Mouse (Mus musculus): ENCODE measurements around the gene Prps2. TPM values are rescaled to one million over a fixed set of nuclear protein-coding genes. Genes with fewer than 3 reads are reported as not detected.
"Not testable (repeated sequence)": the region's sequence is repeated elsewhere in the genome, so short reads cannot be mapped to it uniquely, and the experiment has no call there.

Gene Prps2
- polyA plus RNA-seq, 1 experiment from 2014 or later, result 16.8 TPM

DNA sequence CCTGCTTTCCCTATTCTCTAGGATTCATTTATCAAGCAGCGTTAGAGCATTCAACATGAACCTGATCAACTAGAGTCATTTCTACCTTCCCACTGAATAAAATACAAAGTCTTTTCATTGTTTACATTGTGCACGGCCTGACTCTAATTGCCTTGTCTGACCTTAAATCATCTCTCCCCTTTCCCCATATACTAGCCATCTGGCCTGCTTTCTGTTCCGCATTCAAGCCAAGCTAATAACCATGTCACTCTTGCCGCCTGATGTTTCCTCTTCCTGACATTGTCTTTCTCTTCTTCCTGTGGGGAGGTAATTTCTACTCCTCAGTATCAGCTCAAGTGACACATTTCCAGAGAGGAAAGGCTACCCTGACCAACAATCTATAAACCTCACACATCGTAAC lies 66.8 kb downstream of the Prps2 start:
- DNase-seq (ENCODE audit: low spot score), result no peak
- H3K27me3 ChIP-seq (ENCODE audit: insufficient read depth, poor library complexity, severe bottlenecking), result peaks cover 84% of the 10 kb centered on the region
- whole genome bisulfite sequencing, result 64% methylated on average over 5 of the region's 5 CpGs
- H3K4me3 ChIP-seq, result no peak overlapping the region
- no peaks in the 10 kb centered on the region for H3K9me3 ChIP-seq
- no peak overlapping the region for H3K27ac ChIP-seq
- H3K36me3 ChIP-seq, result no peaks in the 10 kb centered on the region
- H3K4me1 ChIP-seq (replicated peaks), result 0 out of 2 replicates have a peak, but pooled peaks cover 4% of the 10 kb centered on the region

DNA sequence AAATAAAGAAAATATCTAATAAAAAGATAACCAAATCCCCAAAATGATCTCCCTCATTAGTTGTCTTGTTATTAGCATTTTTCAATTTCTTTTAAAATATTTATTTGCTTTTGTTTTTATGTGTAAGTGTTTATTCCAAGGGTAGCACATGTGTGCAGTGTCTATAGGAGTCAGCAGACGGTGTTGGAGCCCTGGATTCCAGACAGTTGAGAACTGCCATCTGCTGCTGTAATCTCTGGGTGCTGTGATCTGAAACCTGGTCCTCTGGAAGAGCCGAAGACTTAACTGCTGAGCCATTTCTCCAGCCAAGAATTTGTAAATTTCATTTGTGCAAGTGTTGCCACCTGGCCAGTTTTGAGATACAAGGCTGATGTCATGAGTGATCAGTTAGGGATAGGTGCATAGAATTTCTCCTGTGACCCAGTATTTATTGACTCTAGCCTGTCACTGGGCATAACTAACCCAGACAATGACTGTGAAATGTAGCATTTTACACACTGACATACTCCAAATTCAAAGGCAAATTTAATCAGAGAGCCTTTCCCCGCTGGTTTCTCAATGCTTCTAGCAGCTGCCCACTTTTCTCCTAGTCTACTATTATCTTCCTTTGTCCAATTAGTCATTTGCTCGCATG lies 67.3 kb downstream of the Prps2 start:
- DNase-seq (ENCODE audit: low spot score), result no peak
- H3K27me3 ChIP-seq (ENCODE audit: insufficient read depth, poor library complexity, severe bottlenecking), result peaks cover 81% of the 10 kb centered on the region

DNA sequence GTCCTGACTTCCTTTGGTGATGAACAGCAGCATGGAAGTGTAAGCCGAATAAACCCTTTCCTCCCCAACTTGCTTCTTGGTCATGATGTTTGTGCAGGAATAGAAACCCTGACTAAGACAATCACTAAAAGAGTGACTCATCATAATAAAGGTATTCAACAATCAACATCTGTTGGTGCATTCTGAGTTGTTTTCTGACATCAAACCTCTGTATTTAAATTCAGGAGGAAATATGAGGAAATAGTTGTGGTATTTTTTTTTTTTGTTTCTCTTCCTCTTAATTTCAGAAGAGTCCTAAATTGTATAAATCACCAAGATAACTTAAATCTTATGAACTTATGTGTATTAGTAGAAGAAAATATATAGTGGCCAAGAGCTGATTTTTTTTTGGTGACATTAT lies 80.5 kb downstream of the Prps2 start:
- not testable (repeated sequence) for H3K27ac ChIP-seq; H3K4me3 ChIP-seq; H3K9me3 ChIP-seq; H3K36me3 ChIP-seq; H3K4me1 ChIP-seq (replicated peaks); DNase-seq (ENCODE audit: low spot score)
- peaks cover 12% of the 10 kb centered on the region for H3K27me3 ChIP-seq (ENCODE audit: insufficient read depth, poor library complexity, severe bottlenecking)
- 83% methylated on average over 1 of the region's 1 CpGs for WGBS

More for the DNA sequence above, 67.3 kb downstream of the Prps2 start:
- Histone ChIP-seq H3K9me3 (no peaks in the 10 kb centered on the region), H3K36me3 (no peaks in the 10 kb centered on the region), H3K4me1 (replicated peaks) (0 out of 2 replicates have a peak, but pooled peaks cover 4% of the 10 kb centered on the region), H3K4me3 (no peak overlapping the region), H3K27ac (no peak overlapping the region)
- 62% methylated on average over 4 of the region's 4 CpGs for WGBS

Other genes with a start within 250 kb of the Prps2 start
- 4,143 and 5,498 TPM in 2 replicates for gene Tmsb4x, start 173.4 kb downstream of the Prps2 start, polyA plus RNA-seq (2016; fragmentation: Nextera tagmentation; extraction: Ambion mirVana)
- gene Tlr8, start 118.4 kb downstream of the Prps2 start, polyA plus RNA-seq (2016; fragmentation: Nextera tagmentation; extraction: Ambion mirVana), result 0.17 TPM in 1 of 2 replicates, not detected in the other
- 0.24 and 0.47 TPM in 2 replicates for gene Tlr7, start 52.2 kb downstream of the Prps2 start, polyA plus RNA-seq (2016; fragmentation: Nextera tagmentation; extraction: Ambion mirVana)